Mouse (Mus musculus) liver, postnatal 0 days (tissue): Measurements from ENCODE around the gene Armh4. TPM values are rescaled to one million over a fixed set of nuclear protein-coding genes. Genes with fewer than 3 reads are reported as not detected.
"Not testable (repeated sequence)": the region's sequence is repeated elsewhere in the genome, so short reads cannot be mapped to it uniquely, and the experiment has no call there.

ENCODE experiments used
- ATAC-seq: fragments of 200-750 bp; cut with Nextera tagmentation; 2 replicates; pipeline ENCODE4 v1.8.0; 2017; ENCODE audit warnings: mild to moderate bottlenecking, moderate library complexity
- DNase-seq: peaks from one replicate; pipeline ENCODE4 v3.0.0-alpha.2; 2016
- H3K27ac ChIP-seq: fragments of 300-500 bp; sonication (generic); 2 replicates; pipeline ENCODE4 v1.5.1; 2014; ENCODE audit warnings: antibody characterized with exemption, moderate library complexity, mild to moderate bottlenecking, low read depth
- H3K27me3 ChIP-seq: fragments of 300-500 bp; sonication (generic); 2 replicates; pipeline ENCODE4 v1.6.1; 2014; ENCODE audit warnings: low read length, control low read depth, mixed read lengths; ENCODE audit not compliant: insufficient read depth
- H3K36me3 ChIP-seq: fragments of 300-500 bp; sonication (generic); replicated peaks from 2 replicates; pipeline ENCODE4 v1.6.1; 2014; ENCODE audit warnings: mild to moderate bottlenecking, control low read depth, low read length, moderate library complexity, mixed read lengths; ENCODE audit not compliant: insufficient read depth
- H3K4me1 ChIP-seq: fragments of 300-500 bp; sonication (generic); 2 replicates; pipeline ENCODE4 v1.6.1; 2014; ENCODE audit warnings: antibody characterized with exemption, mild to moderate bottlenecking, control low read depth; ENCODE audit not compliant: insufficient read depth
- H3K4me2 ChIP-seq: fragments of 300-500 bp; sonication (generic); 2 replicates; pipeline ENCODE4 v1.6.1; 2014; ENCODE audit warnings: low read depth, mild to moderate bottlenecking, low read length, moderate library complexity, mixed read lengths
- H3K4me3 ChIP-seq: fragments of 300-500 bp; sonication (generic); 2 replicates; pipeline ENCODE4 v1.5.1; 2014; ENCODE audit warnings: low read depth, low read length
- H3K9ac ChIP-seq: fragments of 300-500 bp; sonication (generic); replicated peaks from 2 replicates; pipeline ENCODE4 v1.6.1; 2014; ENCODE audit warnings: mild to moderate bottlenecking, moderate library complexity
- H3K9me3 ChIP-seq: fragments of 300-500 bp; sonication (generic); 2 replicates; pipeline ENCODE4 v1.6.1; 2016; ENCODE audit warnings: mild to moderate bottlenecking, control low read depth, low read length, mixed read lengths
- CTCF ChIP-seq: sonication (generic); IDR thresholded peaks from 2 replicates; pipeline ENCODE4 v1.5.1; 2016; ENCODE audit warnings: antibody characterized with exemption, low read depth
- EP300 ChIP-seq: IDR thresholded peaks from 2 replicates; pipeline ENCODE4 v1.6.1; 2016; ENCODE audit warnings: antibody characterized with exemption, low read depth, mild to moderate bottlenecking
- WGBS: fragments of 180-500 bp; shearing (Covaris S2); extraction: QIAGEN DNeasy Blood & Tissue Kit; methylation state at CpG from one replicate; pipeline ENCODE4 v1.1.7; 2014; ENCODE audit not compliant: insufficient replicate concordance; 5-methylcytosine and 5-hydroxymethylcytosine counted together
- polyA plus RNA-seq: library from polyadenylated mRNA; unstranded; fragments of >200 nt; fragmentation: Nextera tagmentation; extraction: Ambion mirVana; gene quantifications from 2 replicates; pipeline ENCODE4 v1.2.1, GENCODE M21; 2015

Gene Armh4
- 0.18 and 0.32 TPM in 2 replicates for polyA plus RNA-seq

DNA sequence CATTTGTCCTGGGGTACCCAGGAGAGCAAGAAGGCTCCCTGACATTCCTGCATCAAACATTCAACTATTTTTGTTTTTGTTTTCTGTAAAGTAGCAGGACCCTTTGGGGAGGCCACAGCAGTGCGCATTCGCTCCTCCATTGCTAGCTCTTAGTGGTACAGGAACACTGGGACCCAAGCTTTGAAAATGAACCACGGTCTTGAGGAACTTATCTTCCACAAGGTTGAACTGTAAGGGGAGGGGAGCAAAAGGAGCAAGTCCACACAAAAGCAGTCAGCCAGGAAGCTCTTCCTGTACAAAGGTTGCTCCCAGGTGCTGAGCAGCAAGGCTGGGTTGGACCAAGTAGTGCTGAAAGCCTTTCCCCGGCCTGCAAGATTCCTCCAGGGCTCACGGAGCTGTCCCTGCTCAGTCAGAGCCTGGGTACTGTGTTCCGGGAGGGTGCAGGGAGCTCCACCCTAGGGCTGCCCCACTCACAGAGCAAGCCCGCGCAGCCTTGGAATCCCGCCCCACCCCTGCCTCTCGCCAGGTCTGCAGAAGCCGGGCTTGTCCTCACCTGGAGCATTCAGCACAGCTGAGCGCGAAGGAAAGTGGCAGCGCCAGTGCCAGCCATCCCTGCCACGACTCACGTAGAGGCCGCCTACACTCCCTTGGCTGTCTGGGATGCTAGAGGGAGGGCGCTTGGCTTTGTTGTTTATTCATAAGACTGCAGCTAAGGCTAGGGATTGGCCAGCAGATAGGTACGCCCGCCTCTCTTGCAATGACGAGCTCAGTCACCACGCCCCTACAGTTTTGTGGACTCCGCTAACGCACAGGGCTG, at the start of gene Armh4:
Gene Armh4 (minus strand): TSS at position 669 of the 817 bp plus-strand sequence.
- WGBS = 3% methylated on average over 24 of the region's 24 CpGs
- Histone ChIP-seq H3K27me3 (0 out of 2 replicates have a peak, but pooled peaks cover 3% of the 10 kb centered on the region), H3K27ac (no peak within 1 kb of the TSS), H3K4me1 (peaks cover 6% of the 10 kb centered on the region; the same call in 1 of the 2 replicates), H3K4me2 (peak within 1 kb of the TSS; percentile 59), H3K36me3 (no peaks in the 10 kb centered on the region), H3K9me3 (no peaks in the 10 kb centered on the region), H3K4me3 (peak within 1 kb of the TSS; percentile 19; the same call in 1 of the 2 replicates), H3K9ac (no peak within 1 kb of the TSS)
- no peak for TF ChIP-seq EP300
- no peak for TF ChIP-seq CTCF
- DNase-seq (peak; percentile 24), ATAC-seq (peak; percentile 76)

DNA sequence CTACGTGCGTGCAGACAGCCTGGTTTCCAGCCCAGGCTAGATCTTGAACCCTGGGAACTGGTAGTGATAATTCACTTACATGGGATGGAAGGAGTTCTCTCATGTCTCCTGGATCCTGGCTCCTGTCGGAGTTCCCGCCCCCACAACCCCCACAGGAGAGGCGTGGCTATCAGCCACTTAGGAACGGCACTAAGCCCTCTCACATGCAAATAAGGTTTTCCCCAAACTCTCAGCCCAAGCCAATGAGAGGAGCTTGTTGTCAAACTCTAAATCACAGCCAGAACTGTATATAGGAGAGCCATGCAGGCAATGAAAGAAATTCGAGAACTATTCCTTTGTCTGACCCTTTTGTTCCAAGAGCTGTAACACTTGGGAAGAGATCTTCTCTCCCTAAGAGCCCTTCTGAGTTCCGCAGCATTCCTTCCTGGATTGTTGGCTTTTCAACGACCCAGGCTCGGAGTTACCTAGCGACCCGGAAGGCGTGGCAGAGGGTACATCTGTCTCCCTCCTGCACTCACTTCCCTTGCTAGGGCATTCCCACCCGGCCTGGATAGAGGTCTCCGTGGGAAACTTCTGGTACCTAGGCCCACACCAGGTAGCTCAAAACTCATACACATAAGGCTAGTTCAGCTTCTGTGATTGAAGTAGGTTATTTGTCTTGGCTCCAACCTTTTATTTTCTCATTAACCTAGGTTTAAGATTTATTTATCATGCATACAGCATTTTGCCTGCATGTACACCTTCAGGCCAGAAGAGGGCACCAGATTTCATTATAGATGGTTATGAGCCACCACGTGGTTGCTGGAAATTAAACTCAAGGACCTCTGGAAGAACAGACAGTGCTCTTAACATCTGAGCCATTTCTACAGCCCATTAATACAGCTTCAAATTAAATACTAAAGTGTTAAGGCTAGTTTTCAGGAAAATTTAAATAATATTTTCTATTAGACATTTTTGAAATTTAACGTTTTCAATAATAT, 46.3 kb upstream of the Armh4 start:
- no peaks in the 10 kb centered on the region for H3K27me3 ChIP-seq
- H3K4me3 ChIP-seq = no peak overlapping the region
- 16% methylated on average over 17 of the region's 17 CpGs for WGBS
- no peaks in the 10 kb centered on the region for H3K9me3 ChIP-seq
- peak; percentile 51 for TF ChIP-seq CTCF
- TF ChIP-seq EP300 = no peak
- H3K4me2 ChIP-seq = no peak overlapping the region
- H3K4me1 ChIP-seq = no peaks in the 10 kb centered on the region
- no peak overlapping the region for H3K9ac ChIP-seq
- H3K27ac ChIP-seq = no peak overlapping the region
- H3K36me3 ChIP-seq = no peaks in the 10 kb centered on the region
- DNase-seq (no peak), ATAC-seq (no peak)

DNA sequence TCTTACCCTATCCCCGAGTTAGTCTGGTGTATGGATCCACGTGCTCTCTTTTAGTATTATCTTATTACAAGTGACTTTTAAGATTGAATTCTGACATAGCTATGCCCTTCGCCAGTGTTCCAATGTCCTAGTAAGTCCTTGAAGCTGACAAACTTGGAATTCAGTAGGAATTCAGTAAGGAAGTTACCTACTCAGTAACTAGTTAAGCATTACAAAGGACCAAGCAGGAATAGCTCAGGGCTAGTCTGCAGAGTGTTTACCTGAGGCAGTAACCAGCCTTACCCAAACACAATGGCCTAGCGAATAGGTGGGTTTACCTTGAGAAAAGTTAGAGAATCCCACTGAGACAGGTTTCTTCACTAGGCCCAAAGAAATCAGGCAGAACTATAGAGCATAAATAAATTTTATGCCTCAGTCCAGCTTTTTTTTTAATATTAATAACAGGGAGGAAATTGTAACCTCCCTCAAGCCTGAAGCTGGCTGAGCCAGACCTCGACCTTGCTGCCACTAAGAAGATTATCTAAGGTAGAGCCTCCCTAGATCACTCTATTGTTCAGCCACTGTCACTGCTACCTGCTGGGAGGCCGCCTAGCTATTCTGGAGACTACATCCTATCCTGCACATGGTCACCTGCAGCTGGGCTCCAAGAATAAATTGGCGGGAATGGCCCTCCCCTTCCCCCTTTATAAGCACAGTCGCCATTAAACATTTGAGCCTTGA, 36.7 kb upstream of the Armh4 start:
- H3K36me3 ChIP-seq, DNase-seq, ATAC-seq, H3K9ac ChIP-seq, H3K9me3 ChIP-seq, H3K4me1 ChIP-seq, H3K27me3 ChIP-seq, H3K4me2 ChIP-seq, H3K4me3 ChIP-seq, H3K27ac ChIP-seq: not testable (repeated sequence)
- 67% methylated on average over 8 of the region's 8 CpGs for WGBS

DNA sequence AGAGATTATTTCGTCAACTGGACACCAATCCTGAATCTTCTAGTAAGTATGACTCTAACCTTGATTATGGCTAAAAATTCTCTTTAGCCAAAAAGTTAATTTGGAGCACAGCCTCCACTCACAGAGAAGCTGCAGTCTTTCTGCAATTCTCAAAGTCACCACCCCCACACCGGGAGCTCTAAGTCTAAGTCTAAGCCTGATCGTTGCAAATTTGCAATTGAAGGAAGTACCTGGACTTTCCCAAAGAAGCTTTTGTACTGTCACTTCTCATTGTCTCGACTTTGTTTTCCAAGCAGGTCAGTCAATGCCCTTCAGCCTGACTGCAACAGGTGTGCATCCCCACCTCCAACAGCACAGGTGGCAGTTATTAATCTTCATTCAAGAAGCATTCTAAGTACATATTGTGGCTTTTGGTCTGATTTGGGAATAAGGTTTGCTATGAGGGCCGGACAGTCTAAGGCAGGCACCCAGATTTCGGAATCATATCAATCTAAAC, 35.6 kb upstream of the Armh4 start:
- 73% methylated on average over 6 of the region's 6 CpGs for WGBS

DNA sequence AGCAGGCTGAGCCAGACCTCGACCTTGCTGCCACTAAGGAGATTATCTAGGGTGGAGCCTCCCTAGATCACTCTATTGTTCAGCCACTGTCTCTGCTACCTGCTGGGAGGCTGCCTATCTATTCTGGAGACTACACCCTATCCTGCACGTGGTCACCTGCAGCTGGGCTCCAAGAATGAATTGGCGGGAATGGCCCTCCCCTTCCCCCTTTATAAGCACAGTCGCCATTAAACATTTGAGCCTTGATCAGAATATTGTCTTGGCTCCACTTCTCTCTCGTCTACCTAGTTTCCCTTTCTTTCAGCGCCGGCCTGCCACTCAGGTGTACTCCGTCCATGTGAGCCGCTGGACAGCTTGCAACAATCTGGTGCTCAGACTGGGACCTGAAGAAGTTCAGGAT, 29.8 kb upstream of the Armh4 start:
- not testable (repeated sequence) for H3K4me2 ChIP-seq, H3K4me3 ChIP-seq, H3K36me3 ChIP-seq, H3K4me1 ChIP-seq, H3K27me3 ChIP-seq, H3K9me3 ChIP-seq, H3K27ac ChIP-seq, H3K9ac ChIP-seq, DNase-seq, ATAC-seq
- WGBS = 75% methylated on average over 9 of the region's 9 CpGs

More for the DNA sequence above, 35.6 kb upstream of the Armh4 start:
- not testable (repeated sequence) for H3K4me1 ChIP-seq, H3K4me2 ChIP-seq, H3K36me3 ChIP-seq, H3K9me3 ChIP-seq, H3K27ac ChIP-seq, ATAC-seq, DNase-seq, H3K9ac ChIP-seq, H3K27me3 ChIP-seq, H3K4me3 ChIP-seq

DNA sequence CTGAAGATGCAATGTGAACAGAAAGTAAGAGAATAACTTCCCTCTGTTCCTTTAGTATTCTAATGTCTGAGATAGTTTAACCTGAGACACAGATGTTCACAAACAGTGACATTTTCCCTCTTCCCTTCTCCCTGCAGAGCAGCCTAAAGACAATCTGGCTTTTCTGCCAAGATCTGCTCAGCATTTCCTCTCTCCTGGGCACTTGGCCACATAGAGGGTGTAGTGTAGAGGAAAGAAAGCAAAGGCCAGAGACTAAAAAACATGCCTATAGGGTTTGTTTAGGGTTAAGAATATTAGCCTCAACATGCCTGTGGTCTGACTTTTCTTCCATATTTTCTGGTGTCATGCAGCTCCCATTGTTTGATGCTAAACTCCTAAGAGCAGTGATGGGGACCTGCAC, 21.9 kb upstream of the Armh4 start:
- H3K36me3 ChIP-seq, H3K9me3 ChIP-seq, H3K4me2 ChIP-seq, ATAC-seq, DNase-seq, H3K27ac ChIP-seq, H3K4me3 ChIP-seq, H3K27me3 ChIP-seq, H3K9ac ChIP-seq, H3K4me1 ChIP-seq: not testable (repeated sequence)
